Comparison of ENCODE assay signal across 9 mouse cellular contexts in the genomic region with DNA sequence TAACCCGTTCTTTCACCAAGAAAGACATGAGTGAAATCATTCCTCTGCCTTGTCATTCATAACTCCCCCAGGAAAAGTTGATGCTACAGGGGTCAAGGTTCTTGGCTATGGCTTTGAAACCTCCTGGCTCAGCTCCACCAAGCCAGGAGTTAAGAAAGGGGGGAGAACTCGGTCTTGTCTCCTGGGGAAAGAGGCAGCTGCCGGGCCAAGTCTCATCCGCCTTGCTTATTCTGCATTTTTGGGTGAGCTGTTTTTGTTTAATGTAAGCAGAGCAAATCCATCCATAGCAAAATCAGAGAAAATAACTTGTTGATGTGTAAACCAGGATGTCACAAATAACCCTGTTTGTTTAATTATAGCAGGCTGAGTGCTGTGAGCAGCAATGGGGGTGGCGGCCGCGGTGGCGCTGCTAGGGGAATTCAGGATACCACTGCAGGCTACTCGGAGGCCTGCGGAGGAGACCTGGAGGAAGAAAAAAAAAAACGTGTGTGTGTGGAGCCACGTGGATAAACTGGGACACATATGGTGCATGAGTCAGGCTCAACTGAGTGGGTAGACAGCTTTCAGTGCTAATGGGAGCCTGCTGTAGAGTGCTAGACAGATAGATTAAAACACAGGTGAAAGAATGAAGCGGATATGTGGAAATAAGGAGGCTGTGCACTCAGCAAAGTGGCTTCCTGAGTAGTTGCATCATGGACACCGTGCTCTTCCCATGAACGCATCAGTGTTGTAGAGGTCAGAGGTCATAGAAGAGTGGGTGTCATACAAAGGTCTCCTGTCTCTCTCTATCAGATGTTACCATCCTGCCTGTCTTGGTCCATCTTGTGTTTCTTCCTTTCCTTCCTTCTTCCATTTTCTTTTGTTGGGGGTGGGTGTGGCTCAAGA.
DNase-seq lines count a peak whose midpoint lies in the region; ATAC-seq lines count a peak whose summit lies in the region.
"Had no signal": no experiment of that assay in that cellular context is flagged by ENCODE, and none has a peak within 500 bp of the region (broad histone marks: within the 10 kb centered on the region; RNA-seq: fewer than 3 reads in every experiment).

No protein-coding gene starts in this region.

- no peak overlapping the region for H3K4me3 ChIP-seq in forebrain, embryonic 15.5 days
- H3K4me3 ChIP-seq: heart, embryonic 15.5 days had no signal

- DNase-seq in adrenal gland, adult (ENCODE audit: inconsistent age in 2 of 2, low spot score in 1 of 2): peak; percentile 7 to 61
- DNase-seq in adrenal gland, postnatal 4 days (ENCODE audit: low spot score in 2 of 2): no peak
- peak; percentile 15 for DNase-seq in ovary, postnatal 14 days (ENCODE audit: low spot score)
- no peak for DNase-seq in ovary, postnatal 10 days (ENCODE audit: low spot score)
- DNase-seq in kidney, postnatal 4 days: peak; percentile 39 to 56
- DNase-seq in right cerebral cortex, postnatal 25 days: peak; percentile 81

- no peaks in the 10 kb centered on the region for H3K4me1 ChIP-seq in forebrain, embryonic 15.5 days
- H3K4me1 ChIP-seq: heart, embryonic 15.5 days had no signal

- no peak overlapping the region for H3K9ac ChIP-seq in forebrain, embryonic 15.5 days (replicated peaks)
- H3K9ac ChIP-seq: heart, embryonic 15.5 days had no signal

- H3K36me3 ChIP-seq in forebrain, embryonic 15.5 days: no peaks in the 10 kb centered on the region
- H3K36me3 ChIP-seq: heart, embryonic 15.5 days had no signal

- H3K27ac ChIP-seq in forebrain, embryonic 15.5 days (replicated peaks): no peak overlapping the region
- H3K27ac ChIP-seq: heart, embryonic 15.5 days had no signal

- H3K27me3 ChIP-seq in forebrain, embryonic 15.5 days: no peaks in the 10 kb centered on the region
- H3K27me3 ChIP-seq: heart, embryonic 15.5 days had no signal

- WGBS in forebrain, embryonic 15.5 days: 82% methylated on average over 15 of the region's 15 CpGs

- no peak overlapping the region for H3K4me2 ChIP-seq in forebrain, embryonic 15.5 days (replicated peaks)
- H3K4me2 ChIP-seq: heart, embryonic 15.5 days had no signal

- ATAC-seq in forebrain, embryonic 15.5 days (replicated peaks): no peak
- no peak for ATAC-seq in CD4-positive, CD25-positive, alpha-beta regulatory T cell, adult 4 months

- no peaks in the 10 kb centered on the region for H3K9me3 ChIP-seq in forebrain, embryonic 15.5 days
- H3K9me3 ChIP-seq: heart, embryonic 15.5 days had no signal

Comparison
In these comparisons a context has a peak if more than half of its experiments do, and no peak if none do; other contexts are left out.
1. DNase-seq: peak in adrenal gland, adult (2 of 2), ovary, postnatal 14 days (single experiment), kidney, postnatal 4 days (2 of 2) and right cerebral cortex, postnatal 25 days (single experiment); none in adrenal gland, postnatal 4 days (0 of 2) and ovary, postnatal 10 days (single experiment).